Mouse (Mus musculus): Measurements from ENCODE around the gene Slc9a9. TPM values are rescaled to one million over a fixed set of nuclear protein-coding genes. Genes with fewer than 3 reads are reported as not detected.

Slc9a9 gene
- polyA plus RNA-seq, 1 experiment: not detected

GRCm38 (mm10) chr9:94691311-94692087 is 21.8 kb downstream of the Slc9a9 start:
- TF ChIP-seq CTCF (IDR thresholded peaks at IDR 0.05; ENCODE audit: insufficient read depth, low read depth, low read length): no peak
- TF ChIP-seq POLR2A (IDR thresholded peaks at IDR 0.05; ENCODE audit: insufficient read depth, low read depth, low read length): no peak
- peaks cover under 1% of the 10 kb centered on the region; the same call in 1 of the 2 replicates for H3K4me1 ChIP-seq (ENCODE audit: control insufficient read depth, insufficient read depth, low read length)
- H3K27ac ChIP-seq (ENCODE audit: insufficient read depth, low read depth, low read length): no peak overlapping the region
- 66% methylated on average over 10 of the region's 10 CpGs for WGBS
- H3K4me3 ChIP-seq (ENCODE audit: insufficient read depth, low read depth, low read length): no peak overlapping the region

- Histone ChIP-seq H3K4me3 (ENCODE audit: insufficient read depth, low read depth, low read length) (no peak overlapping the region), H3K27ac (ENCODE audit: insufficient read depth, low read depth, low read length) (no peak overlapping the region), H3K4me1 (ENCODE audit: control insufficient read depth, insufficient read depth, low read length) (peaks cover 5% of the 10 kb centered on the region)
- WGBS: 57% methylated on average over 7 of the region's 7 CpGs
- TF ChIP-seq CTCF (IDR thresholded peaks at IDR 0.05; ENCODE audit: insufficient read depth, low read depth, low read length) (no peak), POLR2A (IDR thresholded peaks at IDR 0.05; ENCODE audit: insufficient read depth, low read depth, low read length) (no peak)
Observed at GRCm38 (mm10) chr9:94692122-94692521, 22.4 kb downstream of the Slc9a9 start.

- TF ChIP-seq CTCF (IDR thresholded peaks at IDR 0.05; ENCODE audit: insufficient read depth, low read depth, low read length) (no peak), POLR2A (IDR thresholded peaks at IDR 0.05; ENCODE audit: insufficient read depth, low read depth, low read length) (no peak)
- H3K27ac ChIP-seq (ENCODE audit: insufficient read depth, low read depth, low read length): no peak overlapping the region
- no peak overlapping the region for H3K4me3 ChIP-seq (ENCODE audit: insufficient read depth, low read depth, low read length)
- WGBS: 90% methylated on average over 4 of the region's 4 CpGs
- peaks cover 7% of the 10 kb centered on the region for H3K4me1 ChIP-seq (ENCODE audit: control insufficient read depth, insufficient read depth, low read length)
Observed at GRCm38 (mm10) chr9:94694243-94694642, 24.5 kb downstream of the Slc9a9 start.

GRCm38 (mm10) chr9:94694983-94695382 is 25.3 kb downstream of the Slc9a9 start:
- Histone ChIP-seq H3K4me1 (ENCODE audit: control insufficient read depth, insufficient read depth, low read length) (peaks cover 7% of the 10 kb centered on the region), H3K4me3 (ENCODE audit: insufficient read depth, low read depth, low read length) (no peak overlapping the region), H3K27ac (ENCODE audit: insufficient read depth, low read depth, low read length) (no peak overlapping the region)
- no peak for TF ChIP-seq POLR2A (IDR thresholded peaks at IDR 0.05; ENCODE audit: insufficient read depth, low read depth, low read length)
- no peak for TF ChIP-seq CTCF (IDR thresholded peaks at IDR 0.05; ENCODE audit: insufficient read depth, low read depth, low read length)
- WGBS: 93% methylated on average over 3 of the region's 3 CpGs

GRCm38 (mm10) chr9:94696539-94697079 is 26.9 kb downstream of the Slc9a9 start:
- no peak overlapping the region for H3K4me3 ChIP-seq (ENCODE audit: insufficient read depth, low read depth, low read length)
- no peak overlapping the region for H3K27ac ChIP-seq (ENCODE audit: insufficient read depth, low read depth, low read length)
- H3K4me1 ChIP-seq (ENCODE audit: control insufficient read depth, insufficient read depth, low read length): peaks cover 7% of the 10 kb centered on the region
- TF ChIP-seq CTCF (IDR thresholded peaks at IDR 0.05; ENCODE audit: insufficient read depth, low read depth, low read length) (no peak), POLR2A (IDR thresholded peaks at IDR 0.05; ENCODE audit: insufficient read depth, low read depth, low read length) (no peak)
- 78% methylated on average over 9 of the region's 9 CpGs for WGBS

- TF ChIP-seq POLR2A (IDR thresholded peaks at IDR 0.05; ENCODE audit: insufficient read depth, low read depth, low read length) (no peak), CTCF (IDR thresholded peaks at IDR 0.05; ENCODE audit: insufficient read depth, low read depth, low read length) (no peak)
- Histone ChIP-seq H3K27ac (ENCODE audit: insufficient read depth, low read depth, low read length) (no peak overlapping the region), H3K4me3 (ENCODE audit: insufficient read depth, low read depth, low read length) (no peak overlapping the region), H3K4me1 (ENCODE audit: control insufficient read depth, insufficient read depth, low read length) (peaks cover 9% of the 10 kb centered on the region)
- 81% methylated on average over 2 of the region's 2 CpGs for WGBS
Observed at GRCm38 (mm10) chr9:94698175-94698574, 28.5 kb downstream of the Slc9a9 start.

GRCm38 (mm10) chr9:94700549-94700948 is 30.8 kb downstream of the Slc9a9 start:
- peaks cover 10% of the 10 kb centered on the region for H3K4me1 ChIP-seq (ENCODE audit: control insufficient read depth, insufficient read depth, low read length)
- no peak overlapping the region for H3K4me3 ChIP-seq (ENCODE audit: insufficient read depth, low read depth, low read length)
- H3K27ac ChIP-seq (ENCODE audit: insufficient read depth, low read depth, low read length): no peak overlapping the region
- TF ChIP-seq CTCF (IDR thresholded peaks at IDR 0.05; ENCODE audit: insufficient read depth, low read depth, low read length) (no peak), POLR2A (IDR thresholded peaks at IDR 0.05; ENCODE audit: insufficient read depth, low read depth, low read length) (no peak)
- WGBS: 73% methylated on average over 1 of the region's 1 CpGs

GRCm38 (mm10) chr9:94701193-94701869 is 31.6 kb downstream of the Slc9a9 start:
- WGBS: 54% methylated on average over 6 of the region's 6 CpGs
- no peak overlapping the region for H3K27ac ChIP-seq (ENCODE audit: insufficient read depth, low read depth, low read length)
- TF ChIP-seq POLR2A (IDR thresholded peaks at IDR 0.05; ENCODE audit: insufficient read depth, low read depth, low read length) (no peak), CTCF (IDR thresholded peaks at IDR 0.05; ENCODE audit: insufficient read depth, low read depth, low read length) (no peak)

More at GRCm38 (mm10) chr9:94701193-94701869, 31.6 kb downstream of the Slc9a9 start:
- Histone ChIP-seq H3K4me3 (ENCODE audit: insufficient read depth, low read depth, low read length) (no peak overlapping the region), H3K4me1 (ENCODE audit: control insufficient read depth, insufficient read depth, low read length) (peaks cover 12% of the 10 kb centered on the region)

Data from olfactory bulb, adult 2 months (tissue).